Mouse (Mus musculus) layer of hippocampus, postnatal 14 days (tissue): Measurements from ENCODE around the gene Wdr4. TPM values are rescaled to one million over a fixed set of nuclear protein-coding genes. Genes with fewer than 3 reads are reported as not detected.
A peak's percentile ranks its signal among the peaks of the same experiment; 100 is the strongest.
"Not testable (repeated sequence)": the region's sequence is repeated elsewhere in the genome, so short reads cannot be mapped to it uniquely, and the experiment has no call there.

ENCODE experiments used
- DNase-seq, 2 experiments: peaks; one replicate each; pipeline ENCODE4 v3.0.0; 2021 to 2022; ENCODE audit warnings: low spot score in 2 of 2, mixed read lengths in 1 of 2
- total RNA-seq, 2 experiments: library from RNA; stranded (reverse); gene quantifications; 2 replicates each; pipeline ENCODE4 v1.2.3; 2021

Wdr4 gene
- total RNA-seq, 2 experiments from 2014 or later: 24.7 to 29.8 TPM

DNA sequence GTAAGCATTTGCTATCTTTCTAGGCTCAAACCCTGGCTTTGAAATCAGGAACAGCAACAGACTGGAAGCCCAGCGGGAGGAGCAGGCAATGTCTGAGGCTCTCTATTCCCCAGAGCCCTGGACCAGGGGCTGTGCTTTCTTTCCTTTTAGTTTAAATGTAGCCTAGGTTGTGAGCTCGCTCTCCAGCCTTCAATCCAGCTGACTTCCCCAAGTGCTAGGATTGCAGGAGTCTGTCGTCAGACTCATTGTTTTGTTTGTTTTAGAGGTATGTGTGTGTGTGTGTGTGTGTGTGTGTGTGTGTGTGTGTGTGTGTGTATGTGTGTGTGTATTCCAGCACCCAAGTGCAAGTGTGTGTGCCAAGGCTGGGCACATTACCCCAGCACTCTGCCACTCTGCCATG is 20.3 kb upstream of the Wdr4 start:
- DNase-seq: no peak

DNA sequence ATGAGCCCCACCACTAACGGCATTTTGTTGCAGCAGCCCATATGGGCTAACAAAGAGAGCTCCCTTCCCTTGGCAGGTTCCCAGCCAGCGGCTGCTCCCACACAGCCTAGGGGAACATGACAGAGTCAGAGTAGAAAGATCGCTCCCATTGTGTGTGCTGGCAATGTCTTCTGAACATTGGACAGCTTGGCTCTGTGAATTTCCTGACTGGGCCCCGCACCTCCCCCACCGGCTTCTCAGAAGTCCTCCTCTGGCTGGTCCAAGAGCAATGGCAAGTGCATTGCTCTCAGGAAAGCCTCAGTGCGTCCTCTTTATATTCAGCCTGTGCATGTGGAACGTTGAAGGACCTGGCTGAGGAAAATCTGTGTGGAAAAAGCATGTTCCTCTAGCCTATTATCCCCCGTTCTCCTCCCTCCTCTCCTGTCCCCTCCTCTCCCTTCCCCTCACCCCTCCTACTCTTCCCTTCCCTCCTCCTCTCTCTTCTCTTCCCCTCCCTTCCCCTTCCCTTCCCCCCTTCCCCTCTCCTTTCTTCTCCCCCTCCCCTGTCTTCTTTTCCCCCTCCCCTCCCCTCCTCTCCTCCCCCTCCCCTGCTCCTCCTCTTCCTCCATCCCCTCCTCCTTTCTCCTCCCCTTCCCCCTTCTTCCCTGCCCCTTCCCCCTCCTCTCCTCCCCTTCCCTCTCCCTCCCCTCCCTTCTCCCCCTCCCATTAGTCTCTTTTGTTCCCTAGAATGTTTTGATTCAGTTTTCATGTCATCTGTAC is 16.3 kb upstream of the Wdr4 start:
- DNase-seq: peak; percentile 65 to 83

DNA sequence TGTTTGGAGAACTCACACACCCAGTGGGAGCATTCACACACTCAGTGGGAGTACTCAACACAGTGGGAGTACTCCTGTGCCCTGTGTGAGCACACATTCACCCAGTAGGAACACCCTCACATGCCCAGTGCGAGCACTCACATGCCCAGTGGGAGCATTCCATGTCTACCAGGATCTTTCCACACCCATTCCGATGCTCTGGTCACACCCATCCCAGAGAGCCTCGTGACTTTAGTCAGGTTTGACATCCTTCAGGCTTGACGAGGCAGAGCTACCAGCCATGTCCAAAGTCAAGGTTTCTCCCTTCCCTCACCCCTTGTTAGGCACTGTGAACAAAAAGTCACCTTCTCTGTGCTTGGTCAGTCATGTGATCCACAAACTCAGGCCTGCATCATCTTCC is 15.6 kb upstream of the Wdr4 start:
- DNase-seq: no peak

- not testable (repeated sequence) for DNase-seq
Measured at GRCm38 (mm10) chr17:31532331-31532730, 12.6 kb upstream of the Wdr4 start.

GRCm38 (mm10) chr17:31531441-31532158 is 11.8 kb upstream of the Wdr4 start:
- no peak for DNase-seq

DNA sequence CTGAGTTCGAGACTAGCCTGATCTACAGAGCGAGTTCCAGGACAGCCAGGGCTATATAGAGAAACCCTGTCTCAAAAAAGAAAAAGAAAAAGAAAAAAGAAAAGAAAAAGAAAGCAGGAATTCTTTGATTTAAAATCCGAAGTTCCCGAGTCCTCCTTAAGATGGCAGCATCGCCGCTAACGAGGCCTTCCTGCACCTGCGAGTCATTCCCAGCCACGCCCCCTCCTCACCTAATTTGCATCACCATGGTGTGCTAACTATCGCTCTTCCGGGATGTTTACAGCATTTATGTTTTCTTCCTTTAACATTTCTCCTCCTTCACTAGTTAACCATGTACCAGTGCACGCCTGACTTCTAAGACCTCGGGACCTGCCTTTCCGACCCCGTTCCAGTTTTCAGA is 9.5 kb upstream of the Wdr4 start:
- no peak for DNase-seq

DNA sequence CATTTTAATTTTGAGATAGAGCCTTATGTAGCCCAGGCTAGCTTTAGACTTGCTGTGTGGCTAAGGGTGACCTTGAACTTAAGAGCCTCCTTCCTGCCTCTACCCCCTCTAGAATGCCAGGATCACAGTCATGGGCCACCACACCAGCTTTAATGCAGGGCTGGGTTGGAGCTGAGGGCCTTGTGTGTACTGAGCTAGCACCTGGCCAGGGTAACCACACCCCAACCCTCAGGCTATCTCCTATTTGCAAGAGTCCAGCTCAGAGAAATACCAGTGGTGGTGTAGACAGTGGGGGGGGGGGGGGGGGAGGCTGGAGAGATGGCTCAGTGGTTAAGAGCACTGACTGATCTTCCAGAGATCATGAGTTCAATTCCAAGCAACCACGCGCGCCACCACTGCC is 6.0 kb upstream of the Wdr4 start:
- no peak for DNase-seq

DNA sequence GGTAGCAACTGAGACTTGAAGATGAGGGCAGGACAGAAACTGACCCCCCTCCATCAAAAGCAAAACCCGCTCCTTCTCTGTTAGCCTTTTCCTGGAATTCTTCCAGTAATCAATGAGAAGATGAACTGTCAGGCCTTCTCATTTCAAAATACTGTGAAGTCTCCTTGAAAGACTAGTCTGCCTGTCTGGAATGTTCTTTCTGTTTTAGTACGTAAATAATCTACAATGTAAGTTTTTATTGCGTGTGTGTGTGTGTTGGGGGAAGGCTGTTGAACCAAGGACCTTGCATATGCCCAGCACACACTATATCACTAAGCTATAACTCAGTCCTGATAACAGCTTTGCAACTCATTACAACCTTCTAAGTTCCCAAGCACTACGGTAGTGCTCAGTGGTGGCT is 5.3 kb upstream of the Wdr4 start:
- no peak for DNase-seq

GRCm38 (mm10) chr17:31521948-31522347 is 2.2 kb upstream of the Wdr4 start:
- DNase-seq: no peak

DNA sequence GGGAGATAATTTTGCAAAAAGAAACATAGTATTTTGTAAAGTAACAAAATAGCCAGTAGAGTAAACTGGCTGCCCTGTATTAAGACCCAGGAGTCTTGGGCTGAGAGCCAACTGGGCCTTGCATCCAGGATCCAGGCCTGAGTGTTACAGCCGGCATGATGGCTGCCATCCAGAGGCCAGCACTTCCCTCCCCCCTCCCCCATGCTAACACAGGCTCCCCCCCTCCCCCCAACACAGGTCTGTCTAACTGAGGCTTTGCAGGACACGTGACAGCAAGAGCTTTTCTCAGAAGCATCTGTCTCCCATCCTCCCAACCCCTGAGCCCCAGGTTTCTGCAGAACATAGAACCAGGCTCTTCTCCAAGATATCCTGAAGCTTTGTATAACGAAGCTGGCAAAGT is 1.1 kb upstream of the Wdr4 start:
- DNase-seq: peak in 1 of 2 experiments; percentile 54

DNA sequence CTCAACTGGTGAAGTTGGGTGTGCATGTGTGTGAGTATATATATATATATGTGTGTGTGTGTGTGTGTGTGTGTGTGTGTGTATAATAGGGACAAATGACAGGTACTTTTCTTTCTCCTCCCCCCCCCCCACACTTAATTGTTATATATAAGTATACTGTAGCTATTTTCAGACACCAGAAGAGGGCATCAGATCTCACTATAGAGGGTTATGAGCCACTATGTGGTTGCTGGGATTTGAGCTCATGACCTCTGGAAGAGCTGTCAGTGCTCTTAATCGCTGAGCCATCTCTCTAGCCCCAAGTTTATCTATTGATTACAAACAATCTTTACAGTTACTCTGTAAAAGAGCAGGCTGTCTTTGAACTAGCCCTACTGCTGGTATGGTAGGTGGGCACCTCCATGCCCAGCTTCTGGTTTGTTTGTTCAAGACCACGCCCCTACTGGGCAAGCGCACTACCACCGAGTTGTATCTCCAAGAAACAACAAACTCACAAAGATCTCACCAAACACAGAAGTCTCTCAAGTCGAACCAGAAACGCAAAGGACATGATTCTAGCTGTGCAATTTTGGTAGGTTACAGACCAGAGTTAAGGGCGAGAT is 335 bp downstream of the Wdr4 start:
- no peak for DNase-seq

DNA sequence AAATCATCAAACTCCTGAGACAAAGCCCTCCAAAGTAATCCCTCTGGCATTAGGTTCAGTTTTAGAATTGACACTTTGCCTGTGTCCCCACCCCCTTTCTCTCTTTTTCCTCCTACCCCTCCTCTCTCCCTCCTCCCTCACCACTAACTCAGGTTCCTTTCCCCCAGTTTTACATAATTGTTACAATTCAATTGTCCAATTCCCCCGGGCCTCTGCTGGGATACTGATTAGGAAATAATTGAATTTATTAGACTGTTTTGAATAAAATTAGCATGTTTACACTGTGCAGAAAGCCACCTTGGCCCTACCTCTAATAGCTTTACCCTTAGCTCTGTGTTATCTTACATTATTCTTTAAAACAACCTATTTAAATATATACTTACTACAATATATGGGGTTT is 5.1 kb downstream of the Wdr4 start:
- no peak for DNase-seq

GRCm38 (mm10) chr17:31512593-31512992 is 7.2 kb downstream of the Wdr4 start:
- no peak for DNase-seq

DNA sequence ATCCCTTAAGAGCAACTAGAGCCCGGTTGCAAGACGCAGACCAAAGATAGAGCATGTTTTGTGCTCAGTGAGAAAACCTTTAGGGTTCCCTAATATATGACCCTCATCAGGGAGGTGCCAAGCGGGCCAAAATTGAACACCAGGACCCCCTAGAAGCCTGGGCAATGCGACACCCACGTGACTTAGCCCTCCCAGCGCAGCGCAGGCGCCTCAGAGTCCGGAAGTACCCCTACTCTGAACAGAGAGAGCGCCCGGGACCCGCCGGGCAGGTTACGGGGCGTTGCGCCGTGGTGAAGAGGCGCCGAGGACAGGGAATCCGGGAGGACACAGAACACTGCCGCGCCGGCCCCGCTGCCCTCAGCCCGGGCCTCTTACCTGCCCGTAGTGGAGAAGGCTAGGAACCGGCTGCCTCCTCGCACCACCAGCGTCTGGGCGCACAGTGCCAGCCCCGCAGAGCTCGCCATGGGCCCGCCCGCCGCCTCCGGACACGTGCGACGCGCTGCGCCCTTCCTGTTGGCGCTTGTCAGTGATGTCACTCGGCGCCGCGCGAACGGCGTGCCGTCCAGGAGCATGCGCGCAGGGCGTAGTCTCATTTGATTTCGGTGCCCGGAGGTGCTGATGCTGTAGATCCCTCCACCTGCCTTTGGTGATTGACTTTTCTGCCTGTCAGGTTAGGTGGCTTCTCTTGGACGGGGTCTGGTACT is 7.8 kb downstream of the Wdr4 start:
- peak; percentile 89 to 91 for DNase-seq

GRCm38 (mm10) chr17:31510944-31511343 is 8.8 kb downstream of the Wdr4 start:
- no peak for DNase-seq

- no peak for DNase-seq
Measured at GRCm38 (mm10) chr17:31506282-31506681, 13.5 kb downstream of the Wdr4 start.

DNA sequence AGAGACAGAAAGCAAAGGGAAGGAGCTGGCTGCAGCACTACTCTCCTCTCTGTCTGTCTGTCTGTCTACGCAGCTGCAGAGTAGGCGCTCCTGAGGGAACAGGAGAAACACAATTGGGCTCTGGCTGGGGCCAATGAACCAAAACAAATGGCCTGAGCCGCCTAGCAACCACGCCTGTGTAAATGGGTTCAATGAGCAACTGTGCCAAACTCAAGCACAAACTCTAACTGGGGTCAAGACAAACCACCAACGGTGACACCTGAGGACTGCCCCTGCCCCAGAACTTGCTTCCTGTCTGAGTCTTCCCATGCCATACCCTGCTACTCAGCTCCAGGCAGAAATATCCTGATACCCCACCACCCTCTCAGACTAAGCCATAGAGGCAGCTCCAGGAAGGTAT is 14.8 kb downstream of the Wdr4 start:
- DNase-seq: no peak

DNA sequence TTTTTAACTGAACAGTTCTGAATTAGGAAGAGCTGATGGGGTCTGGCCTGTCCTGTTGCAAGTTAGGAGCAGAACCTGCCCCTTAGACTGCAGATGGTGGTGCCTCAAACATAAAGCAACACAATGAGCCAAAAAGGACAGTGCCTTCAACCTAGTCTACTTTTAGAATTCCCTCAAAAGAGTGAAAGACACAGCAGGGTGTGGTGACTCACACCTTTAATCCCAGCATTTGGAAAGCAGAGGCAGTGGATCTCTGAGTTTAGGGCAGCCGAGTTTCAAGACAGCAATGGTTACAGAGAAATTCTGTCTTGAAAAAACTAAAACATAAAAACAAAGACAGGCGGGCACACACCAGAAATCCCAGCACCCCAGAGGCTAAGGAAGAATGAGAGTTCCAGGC is 15.8 kb downstream of the Wdr4 start:
- no peak for DNase-seq

- no peak for DNase-seq
Measured at GRCm38 (mm10) chr17:31503337-31503736, 16.4 kb downstream of the Wdr4 start.

DNA sequence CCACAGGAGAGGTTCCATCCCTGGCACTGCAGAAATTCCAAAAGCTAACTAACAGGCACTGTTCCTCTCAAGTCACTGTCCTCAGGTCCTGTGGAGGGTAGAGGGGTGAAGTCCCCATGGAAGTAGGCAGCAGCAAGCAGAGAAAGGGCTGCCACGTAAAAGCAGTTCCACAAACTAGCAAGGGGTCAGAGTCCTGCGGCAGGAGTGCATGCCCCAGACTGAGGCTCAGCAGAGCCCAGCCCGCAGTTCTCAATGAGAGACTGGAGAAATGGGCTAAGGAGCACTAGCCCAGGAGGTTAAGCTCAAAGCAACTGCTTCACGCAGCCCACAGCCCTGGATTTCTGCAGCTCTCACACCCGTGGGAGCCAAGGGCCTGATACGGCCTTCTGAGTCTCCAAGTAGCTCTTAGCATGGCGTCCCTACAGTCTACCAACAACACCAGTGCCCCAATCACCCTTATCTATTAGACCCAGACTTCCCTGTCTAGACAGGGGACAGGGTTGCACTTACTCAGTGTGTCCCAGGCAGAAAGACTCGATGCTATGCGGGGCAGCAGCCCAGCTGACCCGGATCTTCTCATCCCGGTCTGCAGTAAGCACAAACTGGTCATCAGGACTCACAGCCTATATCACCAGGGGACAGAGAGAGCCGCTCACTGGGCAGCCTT is 17.4 kb downstream of the Wdr4 start:
- DNase-seq: no peak

DNA sequence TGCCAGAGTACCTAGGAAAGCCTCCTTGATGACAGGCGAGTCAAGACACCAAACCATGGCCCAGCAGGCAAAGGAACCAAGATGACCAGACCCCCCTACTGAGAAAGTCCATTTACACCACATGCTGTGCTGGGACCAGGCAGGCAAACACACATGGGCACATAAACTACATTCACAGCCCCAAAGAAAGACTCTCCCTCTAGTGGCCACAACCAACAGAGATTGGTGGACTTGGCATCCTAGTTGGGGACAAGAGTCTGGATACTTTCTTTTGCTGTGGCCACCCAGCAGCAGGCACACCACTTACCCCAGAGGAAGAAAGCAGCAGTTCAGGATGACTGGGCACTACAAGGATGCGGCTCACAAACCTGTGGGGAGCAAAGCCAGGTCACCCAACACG is 18.9 kb downstream of the Wdr4 start:
- no peak for DNase-seq
